Mouse (Mus musculus) B cell, adult 62 days (primary cell): Measurements from ENCODE around the gene Taf9b. TPM values are rescaled to one million over a fixed set of nuclear protein-coding genes. Genes with fewer than 3 reads are reported as not detected.

Source experiments
- total RNA-seq: library from RNA; stranded (reverse); gene quantifications from 4 replicates; pipeline ENCODE4 v1.2.4, GENCODE M21; 2023

The Taf9b gene
- 8.7 to 11.6 TPM (median 9.7 TPM) in 4 replicates for total RNA-seq

GRCm38 (mm10) chrX:106221058-106221457 is at the start of gene Taf9b:
TSS of gene Taf9b (minus strand) at chrX:106221158.

DNA sequence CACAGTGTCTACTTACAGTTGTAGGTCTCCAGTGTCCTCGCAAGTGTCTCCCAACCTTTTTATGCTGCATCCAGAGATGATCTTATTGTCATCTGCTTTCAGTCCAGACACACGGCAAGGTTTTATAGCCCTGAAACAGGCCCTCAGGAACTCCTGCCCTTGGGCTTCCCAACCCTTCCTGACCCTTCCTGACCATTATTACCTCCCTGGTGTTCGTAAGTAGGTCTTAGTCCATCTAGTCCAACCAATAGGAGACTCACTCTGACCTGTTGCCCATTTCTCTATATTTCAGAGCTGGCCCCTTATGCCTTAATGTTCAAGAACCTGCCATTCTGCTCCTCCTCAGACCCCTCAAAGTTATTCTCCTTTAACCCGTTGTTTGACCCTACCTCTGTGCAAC is 34.3 kb upstream of the Taf9b start, which contains the start of gene Fnd3c2:
Fnd3c2 (minus strand) TSS at position 101 of the 400 bp plus-strand sequence.

DNA sequence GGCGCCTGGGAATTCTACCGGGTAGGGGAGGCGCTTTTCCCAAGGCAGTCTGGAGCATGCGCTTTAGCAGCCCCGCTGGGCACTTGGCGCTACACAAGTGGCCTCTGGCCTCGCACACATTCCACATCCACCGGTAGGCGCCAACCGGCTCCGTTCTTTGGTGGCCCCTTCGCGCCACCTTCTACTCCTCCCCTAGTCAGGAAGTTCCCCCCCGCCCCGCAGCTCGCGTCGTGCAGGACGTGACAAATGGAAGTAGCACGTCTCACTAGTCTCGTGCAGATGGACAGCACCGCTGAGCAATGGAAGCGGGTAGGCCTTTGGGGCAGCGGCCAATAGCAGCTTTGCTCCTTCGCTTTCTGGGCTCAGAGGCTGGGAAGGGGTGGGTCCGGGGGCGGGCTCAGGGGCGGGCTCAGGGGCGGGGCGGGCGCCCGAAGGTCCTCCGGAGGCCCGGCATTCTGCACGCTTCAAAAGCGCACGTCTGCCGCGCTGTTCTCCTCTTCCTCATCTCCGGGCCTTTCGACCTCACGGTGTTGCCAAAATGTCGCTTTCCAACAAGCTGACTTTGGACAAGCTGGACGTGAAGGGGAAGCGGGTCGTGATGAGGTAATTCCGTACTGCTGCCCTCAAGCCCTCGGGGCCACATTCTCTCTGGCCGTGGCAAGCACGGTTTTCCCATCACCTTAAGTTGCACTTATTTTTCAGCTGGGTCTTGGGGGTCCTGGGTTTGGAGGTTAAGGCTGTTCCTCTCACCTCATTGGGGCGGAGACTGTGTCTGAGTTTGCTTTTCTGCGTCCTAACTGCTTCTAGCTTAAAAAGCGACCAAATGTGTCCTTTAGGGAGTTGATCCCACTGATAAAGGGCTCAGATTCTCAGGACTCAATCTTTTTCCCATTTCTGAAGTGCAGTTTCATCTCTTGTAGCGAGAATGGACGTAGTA is 34.0 kb downstream of the Taf9b start, which contains the start of gene Pgk1:
Pgk1 (plus strand) TSS at position 388 of the 937 bp plus-strand sequence.

Other genes starting within 250 kb of the Taf9b start
- gene Magt1, start 209.3 kb downstream of the Taf9b start, total RNA-seq, result 28.8 to 36.3 TPM (median 33.2 TPM) in 4 replicates
- 113 to 133 TPM (median 114 TPM) in 4 replicates for gene Cox7b, start 205.5 kb downstream of the Taf9b start, total RNA-seq
- 14.8 to 16.4 TPM (median 15.6 TPM) in 4 replicates for gene Atp7a, start 193.9 kb downstream of the Taf9b start, total RNA-seq
- gene Tlr13, start 78.0 kb downstream of the Taf9b start, total RNA-seq, result 0.24 to 0.36 TPM (median 0.27 TPM) in 4 replicates
- 73.6 to 91.0 TPM (median 82.4 TPM) in 4 replicates for gene Pgk1, start 34.1 kb downstream of the Taf9b start, total RNA-seq
- gene Fnd3c2, start 34.2 kb upstream of the Taf9b start, total RNA-seq, result not detected in 4 replicates